Comparison of ENCODE assay signal across 11 mouse cellular contexts in the genomic region with DNA sequence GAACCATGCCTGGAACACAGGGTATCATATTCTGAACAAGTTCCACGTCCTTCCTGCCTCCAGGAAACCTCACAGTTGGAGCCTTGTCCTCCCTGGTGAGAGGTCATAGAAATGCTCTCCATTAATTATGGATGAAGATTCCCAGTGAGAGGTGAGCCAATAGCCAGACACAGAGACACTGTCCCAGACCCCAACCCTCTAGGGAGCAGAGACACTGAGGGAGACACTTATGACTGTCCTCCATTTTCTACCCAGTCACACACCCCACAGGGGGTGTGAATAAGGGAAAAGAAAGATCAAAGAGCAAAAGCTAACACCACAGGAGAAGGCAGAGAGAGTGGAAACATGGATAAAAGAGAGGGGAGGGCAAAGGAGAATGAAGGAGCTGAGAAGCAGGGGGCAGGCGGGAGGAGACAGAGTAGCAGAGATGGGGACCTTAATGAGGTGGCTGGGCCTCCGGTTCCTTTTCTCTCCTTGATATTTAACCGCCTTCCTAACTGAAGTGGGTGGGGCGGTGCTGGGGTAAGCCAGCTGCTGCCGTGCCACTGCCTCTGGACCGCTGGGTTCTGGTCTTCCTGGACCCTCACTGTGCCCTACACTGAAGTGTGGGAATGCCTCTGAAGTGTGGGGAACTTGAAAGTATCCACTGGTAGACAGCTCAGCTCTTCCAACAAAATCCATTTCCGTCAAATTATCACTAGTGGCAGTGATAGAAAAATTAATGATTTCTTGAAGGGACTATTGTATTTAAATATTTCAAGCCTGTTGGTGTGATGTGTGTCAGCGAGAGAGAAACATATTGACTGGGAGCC.
DNase-seq lines count a peak whose midpoint lies in the region; ATAC-seq and TF ChIP-seq lines count a peak whose summit lies in the region.
"Had no signal": no experiment of that assay in that cellular context is flagged by ENCODE, and none has a peak within 500 bp of the region (broad histone marks: within the 10 kb centered on the region; RNA-seq: fewer than 3 reads in every experiment).

No protein-coding gene starts in this region.

- H3K27ac ChIP-seq in cerebellum, adult 2 months (ENCODE audit: insufficient read depth, low read length) = peak overlapping the region; percentile 56; the same call in 1 of the 2 replicates
- H3K27ac ChIP-seq in hindbrain, embryonic 14.5 days = peak overlapping the region; percentile 70
- H3K27ac ChIP-seq in intestine, embryonic 15.5 days = no peak overlapping the region
- H3K27ac ChIP-seq: embryonic facial prominence, embryonic 12.5 days; heart, embryonic 13.5 days had no signal

- no peaks in the 10 kb centered on the region for H3K9me3 ChIP-seq in hindbrain, embryonic 14.5 days (ENCODE audit: control insufficient read depth, low read length)
- H3K9me3 ChIP-seq in intestine, embryonic 15.5 days = no peaks in the 10 kb centered on the region
- H3K9me3 ChIP-seq: embryonic facial prominence, embryonic 12.5 days; heart, embryonic 13.5 days had no signal

- DNase-seq in cerebellum, adult 2 months = no peak
- no peak for DNase-seq in cerebellum, adult 9-10 months
- peak; percentile 21 for DNase-seq in embryo, embryonic 9.5 days (ENCODE audit: extremely low spot score)
- no peak for DNase-seq in hindbrain, embryonic 14.5 days (ENCODE audit: low spot score)
- DNase-seq in neural tube, embryonic 10.5 days (ENCODE audit: extremely low spot score, low spot score) = peak; percentile 34
- no peak for DNase-seq in cerebellum, adult 11-12 months
- DNase-seq: lung, adult 2 months had no signal

- H3K27me3 ChIP-seq in cerebellum, adult 2 months (ENCODE audit: control insufficient read depth, insufficient read depth, low read length) = no peaks in the 10 kb centered on the region; the same call in 1 of the 2 replicates
- no peaks in the 10 kb centered on the region for H3K27me3 ChIP-seq in hindbrain, embryonic 14.5 days (ENCODE audit: control insufficient read depth, insufficient read depth, low read length)
- H3K27me3 ChIP-seq in intestine, embryonic 15.5 days (replicated peaks) = no peaks in the 10 kb centered on the region
- H3K27me3 ChIP-seq: embryonic facial prominence, embryonic 12.5 days; heart, embryonic 13.5 days had no signal

- no peaks in the 10 kb centered on the region for H3K36me3 ChIP-seq in hindbrain, embryonic 14.5 days (replicated peaks; ENCODE audit: control insufficient read depth, insufficient read depth)
- H3K36me3 ChIP-seq in intestine, embryonic 15.5 days = no peaks in the 10 kb centered on the region
- H3K36me3 ChIP-seq: embryonic facial prominence, embryonic 12.5 days; heart, embryonic 13.5 days had no signal

- no peak for TF ChIP-seq POLR2A in cerebellum, adult 2 months (IDR thresholded peaks at IDR 0.05; ENCODE audit: borderline replicate concordance, insufficient read depth, low read length)

- peaks cover 3% of the 10 kb centered on the region; the same call in 1 of the 2 replicates for H3K4me1 ChIP-seq in cerebellum, adult 2 months (ENCODE audit: control insufficient read depth, insufficient read depth, low read length)
- peaks cover 10% of the 10 kb centered on the region for H3K4me1 ChIP-seq in hindbrain, embryonic 14.5 days (replicated peaks; ENCODE audit: control insufficient read depth, insufficient read depth, low read length)
- no peaks in the 10 kb centered on the region for H3K4me1 ChIP-seq in intestine, embryonic 15.5 days (replicated peaks)
- H3K4me1 ChIP-seq: embryonic facial prominence, embryonic 12.5 days had no signal

- no peak overlapping the region for H3K4me2 ChIP-seq in hindbrain, embryonic 14.5 days (replicated peaks)
- no peak overlapping the region for H3K4me2 ChIP-seq in intestine, embryonic 15.5 days (replicated peaks)
- H3K4me2 ChIP-seq: embryonic facial prominence, embryonic 12.5 days; heart, embryonic 13.5 days had no signal

- TF ChIP-seq CTCF in cerebellum, adult 2 months (IDR thresholded peaks at IDR 0.05; ENCODE audit: borderline replicate concordance, insufficient read depth, low read depth, low read length) = no peak

- no peak overlapping the region for H3K4me3 ChIP-seq in cerebellum, adult 2 months (replicated peaks; ENCODE audit: insufficient read depth, low read depth, low read length)
- H3K4me3 ChIP-seq in hindbrain, embryonic 14.5 days (replicated peaks; ENCODE audit: low read length) = no peak overlapping the region
- no peak overlapping the region for H3K4me3 ChIP-seq in intestine, embryonic 15.5 days (replicated peaks)
- H3K4me3 ChIP-seq: embryonic facial prominence, embryonic 12.5 days; heart, embryonic 13.5 days had no signal

- peak; percentile 68 for ATAC-seq in hindbrain, embryonic 14.5 days (ENCODE audit: low FRiP score)
- ATAC-seq in intestine, embryonic 15.5 days = no peak
- no peak for ATAC-seq in megakaryocyte, adult 5-6 weeks (ENCODE audit: poor library complexity, severe bottlenecking)

- H3K9ac ChIP-seq in hindbrain, embryonic 14.5 days = no peak overlapping the region
- no peak overlapping the region for H3K9ac ChIP-seq in intestine, embryonic 15.5 days
- H3K9ac ChIP-seq: embryonic facial prominence, embryonic 12.5 days; heart, embryonic 13.5 days had no signal

- WGBS in cerebellum, adult 2 months = 64% methylated on average over 9 of the region's 9 CpGs
- WGBS in hindbrain, embryonic 14.5 days = 3% methylated on average over 9 of the region's 9 CpGs
- WGBS in intestine, embryonic 15.5 days = 39% methylated on average over 9 of the region's 9 CpGs

Comparison
In these comparisons a context has a peak if more than half of its experiments do, and no peak if none do; other contexts are left out.
1. DNase-seq: peak in embryo, embryonic 9.5 days (single experiment) and neural tube, embryonic 10.5 days (single experiment); none in cerebellum, adult 2 months (0 of 2), cerebellum, adult 9-10 months (single experiment), hindbrain, embryonic 14.5 days (single experiment) and cerebellum, adult 11-12 months (single experiment).